34 mouse cellular contexts compared by ENCODE assay signal in genomic region chr5:92372605-92373004, GRCm38 (mm10). TPM values are rescaled to one million over a fixed set of nuclear protein-coding genes. Genes with fewer than 3 reads are reported as not detected.
"Had no signal": no experiment of that assay in that cellular context is flagged by ENCODE, and none has a peak within 500 bp of the region (broad histone marks: within the 10 kb centered on the region; RNA-seq: fewer than 3 reads in every experiment).

No protein-coding gene starts in this region.

- ATAC-seq: hindbrain, embryonic 16.5 days; inflammation-experienced regulatory T-cells, adult 6 months; intestine, embryonic 15.5 days; intestine, postnatal 0 days had no signal

- H3K4me2 ChIP-seq: heart, embryonic 11.5 days; heart, embryonic 13.5 days; heart, embryonic 15.5 days; hindbrain, embryonic 12.5 days; hindbrain, embryonic 14.5 days; intestine, embryonic 15.5 days; limb, embryonic 12.5 days; liver, embryonic 11.5 days; liver, embryonic 13.5 days; liver, embryonic 15.5 days had no signal

- H3K36me3 ChIP-seq: heart, embryonic 13.5 days; heart, embryonic 15.5 days; hindbrain, embryonic 10.5 days; hindbrain, embryonic 12.5 days; intestine, embryonic 15.5 days; limb, embryonic 10.5 days; limb, embryonic 12.5 days; liver, embryonic 13.5 days; liver, embryonic 15.5 days had no signal

- H3K9me3 ChIP-seq: heart, embryonic 13.5 days; heart, embryonic 15.5 days; hindbrain, embryonic 10.5 days; hindbrain, embryonic 12.5 days; intestine, embryonic 15.5 days; limb, embryonic 10.5 days; limb, embryonic 12.5 days; liver, embryonic 13.5 days; liver, embryonic 15.5 days had no signal

- DNase-seq: gastrocnemius, postnatal 14 days; gastrocnemius, postnatal 36 days; heart, adult 2 months; heart, postnatal 4 days; kidney, adult 18-20 months; kidney, adult 8-10 months; kidney, postnatal 10 days; kidney, postnatal 25 days; kidney, postnatal 4 days; liver; liver, embryonic 13.5 days had no signal

- H3K27me3 ChIP-seq: heart, embryonic 13.5 days; heart, embryonic 15.5 days; hindbrain, embryonic 12.5 days; intestine, embryonic 15.5 days; liver, embryonic 13.5 days; liver, embryonic 15.5 days had no signal

- H3K27ac ChIP-seq: heart, adult 2 months; heart, embryonic 13.5 days; heart, embryonic 15.5 days; hindbrain, embryonic 10.5 days; hindbrain, embryonic 12.5 days; hindbrain, embryonic 14.5 days; intestine, embryonic 15.5 days; layer of hippocampus, adult 2 months; left cerebral cortex, adult 2 months; limb, embryonic 10.5 days; limb, embryonic 12.5 days; liver, embryonic 13.5 days; liver, embryonic 15.5 days had no signal

- H3K9ac ChIP-seq: heart, embryonic 13.5 days; heart, embryonic 15.5 days; hindbrain, embryonic 12.5 days; hindbrain, embryonic 14.5 days; intestine, embryonic 15.5 days; limb, embryonic 12.5 days; liver, embryonic 13.5 days; liver, embryonic 15.5 days had no signal

- H3K4me3 ChIP-seq: heart, adult 2 months; heart, embryonic 13.5 days; heart, embryonic 15.5 days; hindbrain, embryonic 10.5 days; hindbrain, embryonic 12.5 days; intestine, embryonic 15.5 days; layer of hippocampus, adult 2 months; left cerebral cortex, adult 2 months; limb, embryonic 10.5 days; limb, embryonic 12.5 days; liver, embryonic 13.5 days; liver, embryonic 15.5 days had no signal

RNA-seq across cellular contexts. Expression of gene Cxcl10, which starts 23.9 kb away (rescaled TPM):
- total RNA-seq: heart, postnatal 25 days; layer of hippocampus, adult 2 months; layer of hippocampus, postnatal 10 days; layer of hippocampus, postnatal 25 days; left cerebral cortex, adult 2 months; left cerebral cortex, postnatal 14 days had no signal

RNA-seq across cellular contexts. Expression of gene Cxcl9, which starts 44.7 kb away (rescaled TPM):
- total RNA-seq: layer of hippocampus, adult 2 months; layer of hippocampus, postnatal 10 days; layer of hippocampus, postnatal 25 days; left cerebral cortex, adult 2 months; left cerebral cortex, postnatal 14 days; left cerebral cortex, postnatal 36 days had no signal
- polyA plus RNA-seq: heart, embryonic 11.5 days; heart, embryonic 13.5 days; heart, embryonic 15.5 days; hindbrain, embryonic 10.5 days; hindbrain, embryonic 12.5 days; hindbrain, embryonic 14.5 days; hindbrain, embryonic 16.5 days; intestine, embryonic 15.5 days; kidney, embryonic 14.5 days; kidney, embryonic 16.5 days; limb, embryonic 10.5 days; limb, embryonic 12.5 days; liver, embryonic 11.5 days; liver, embryonic 13.5 days; liver, embryonic 15.5 days had no signal
